Mouse (Mus musculus) MEL (cell line): ENCODE measurements around the gene Creb3l1. TPM values are rescaled to one million over a fixed set of nuclear protein-coding genes. Genes with fewer than 3 reads are reported as not detected.
A peak's percentile ranks its signal among the peaks of the same experiment; 100 is the strongest.

Experiments used
- DNase-seq: peaks from one replicate; pipeline ENCODE4 v3.0.0; 2011; ENCODE audit warnings: low read depth, low spot score
- H3K27ac ChIP-seq: 2 replicates; pipeline ENCODE4 v1.5.1; 2012; ENCODE audit warnings: low read depth, mild to moderate bottlenecking, control low read depth, low read length, moderate library complexity; ENCODE audit not compliant: control insufficient read depth
- H3K27me3 ChIP-seq, 2 experiments: fragments of 150-350 bp in 1 of 2; sonication (generic) in 1 of 2; 2 replicates each; pipeline ENCODE4 v1.6.1; 2012; ENCODE audit warnings: low read length in 2 of 2, mild to moderate bottlenecking in 2 of 2, improper control_type of control experiment in 1 of 2, moderate library complexity in 1 of 2; ENCODE audit not compliant: insufficient read depth in 2 of 2, control insufficient read depth in 1 of 2
- H3K36me3 ChIP-seq, 2 experiments: 2 replicates each; pipeline ENCODE4 v1.6.1; 2012 to 2014; ENCODE audit warnings: low read length in 2 of 2, improper control_type of control experiment in 1 of 2, inconsistent platforms in 1 of 2, mild to moderate bottlenecking in 1 of 2; ENCODE audit not compliant: insufficient read depth in 2 of 2, control insufficient read depth in 1 of 2
- H3K4me1 ChIP-seq, 2 experiments: fragments of 150-350 bp in 1 of 2; sonication (generic) in 1 of 2; 2 replicates each; pipeline ENCODE4 v1.6.1; 2012; ENCODE audit warnings: low read length in 2 of 2, improper control_type of control experiment in 1 of 2, mild to moderate bottlenecking in 1 of 2; ENCODE audit not compliant: insufficient read depth in 2 of 2, control insufficient read depth in 1 of 2
- H3K4me3 ChIP-seq, 2 experiments: fragments of 150-350 bp in 1 of 2; sonication (generic) in 1 of 2; 2 replicates each; pipeline ENCODE4 v1.5.1; 2012; ENCODE audit warnings: low read depth in 2 of 2, low read length in 2 of 2, mild to moderate bottlenecking in 2 of 2, moderate library complexity in 2 of 2, control low read depth in 1 of 2, improper control_type of control experiment in 1 of 2; ENCODE audit not compliant: control insufficient read depth in 1 of 2, insufficient read depth in 1 of 2
- H3K79me2 ChIP-seq: 2 replicates; pipeline ENCODE4 v1.6.1; 2012; ENCODE audit warnings: mild to moderate bottlenecking, low read length, moderate library complexity; ENCODE audit not compliant: control insufficient read depth, poor library complexity, insufficient read depth
- H3K9ac ChIP-seq: 2 replicates; pipeline ENCODE4 v1.6.1; 2012; ENCODE audit warnings: low read depth, mild to moderate bottlenecking, control low read depth, low read length, moderate library complexity; ENCODE audit not compliant: control insufficient read depth, poor library complexity, severe bottlenecking
- H3K9me3 ChIP-seq: fragments of 150-350 bp; sonication (generic); replicated peaks from 2 replicates; pipeline ENCODE4 v1.6.1; 2012; ENCODE audit warnings: mild to moderate bottlenecking, low read length, improper control_type of control experiment, moderate library complexity; ENCODE audit not compliant: insufficient read depth
- ELF1 ChIP-seq: IDR thresholded peaks from 2 replicates; pipeline ENCODE4 v1.6.1; 2014; ENCODE audit warnings: low read depth, mild to moderate bottlenecking, inconsistent platforms, low read length, improper control_type of control experiment, moderate library complexity
- EP300 ChIP-seq, 2 experiments: IDR thresholded peaks; 2 replicates each; pipeline ENCODE4 v1.6.1; 2011; ENCODE audit warnings: improper control_type of control experiment in 2 of 2, low read length in 2 of 2, low read depth in 1 of 2, mild to moderate bottlenecking in 1 of 2
- ETS1 ChIP-seq: IDR thresholded peaks from 2 replicates; pipeline ENCODE4 v1.6.1; 2012; ENCODE audit warnings: low read depth, mild to moderate bottlenecking, inconsistent platforms, low read length, improper control_type of control experiment, moderate library complexity
- GATA1 ChIP-seq: IDR thresholded peaks from 2 replicates; pipeline ENCODE4 v1.6.1; 2011; ENCODE audit warnings: low read depth, low read length, improper control_type of control experiment
- HCFC1 ChIP-seq: IDR thresholded peaks from 2 replicates; pipeline ENCODE4 v1.6.1; 2012; ENCODE audit warnings: low read depth, mild to moderate bottlenecking, inconsistent platforms, low read length, improper control_type of control experiment, moderate library complexity
- JUND ChIP-seq: IDR thresholded peaks from 2 replicates; pipeline ENCODE4 v1.6.1; 2011; ENCODE audit warnings: low read depth, mild to moderate bottlenecking, improper control_type of control experiment, low read length
- MAX ChIP-seq: IDR thresholded peaks from 2 replicates; pipeline ENCODE4 v1.6.1; 2011; ENCODE audit warnings: low read length, improper control_type of control experiment
- MAZ ChIP-seq: IDR thresholded peaks from 2 replicates; pipeline ENCODE4 v1.6.1; 2012; ENCODE audit warnings: low read depth, mild to moderate bottlenecking, inconsistent platforms, low read length, improper control_type of control experiment
- MEF2A ChIP-seq: IDR thresholded peaks from 2 replicates; pipeline ENCODE4 v1.6.1; 2014; ENCODE audit warnings: low read depth, mild to moderate bottlenecking, inconsistent platforms, low read length, improper control_type of control experiment; ENCODE audit not compliant: poor library complexity, insufficient replicate concordance, severe bottlenecking; ENCODE audit errors: extremely low read depth
- MYC ChIP-seq: IDR thresholded peaks from 2 replicates; pipeline ENCODE4 v1.6.1; 2011; ENCODE audit warnings: low read depth, mild to moderate bottlenecking, low read length, improper control_type of control experiment, moderate library complexity
- RCOR1 ChIP-seq: IDR thresholded peaks from 2 replicates; pipeline ENCODE4 v1.6.1; 2012; ENCODE audit warnings: low read depth, mild to moderate bottlenecking, inconsistent platforms, low read length, improper control_type of control experiment
- SMC3 ChIP-seq: IDR thresholded peaks from 2 replicates; pipeline ENCODE4 v1.6.1; 2011; ENCODE audit warnings: low read depth, low read length, improper control_type of control experiment
- TAL1 ChIP-seq: IDR thresholded peaks from 2 replicates; pipeline ENCODE4 v1.6.1; 2012; ENCODE audit warnings: mild to moderate bottlenecking, inconsistent platforms, low read length, moderate library complexity, mixed read lengths
- TCF12 ChIP-seq: IDR thresholded peaks from 2 replicates; pipeline ENCODE4 v1.6.1; 2014; ENCODE audit warnings: low read depth, mild to moderate bottlenecking, inconsistent platforms, low read length, improper control_type of control experiment, moderate library complexity
- UBTF ChIP-seq: IDR thresholded peaks from 2 replicates; pipeline ENCODE4 v1.6.1; 2012; ENCODE audit warnings: low read depth, mild to moderate bottlenecking, inconsistent platforms, low read length, improper control_type of control experiment, moderate library complexity, borderline replicate concordance; ENCODE audit not compliant: insufficient read depth
- ZMIZ1 ChIP-seq: IDR thresholded peaks from 2 replicates; pipeline ENCODE4 v1.6.1; 2012; ENCODE audit warnings: low read depth, mild to moderate bottlenecking, inconsistent platforms, low read length, improper control_type of control experiment, moderate library complexity
- polyA plus RNA-seq, 2 experiments: library from polyadenylated mRNA; stranded (reverse) in 1 of 2; unstranded in 1 of 2; fragments of >175 nt in 1 of 2; fragments of >200 nt in 1 of 2; gene quantifications; 2 replicates each; pipeline versions ENCODE4 v1.2.1 to v1.2.4; 2012; ENCODE audit warnings: low replicate concordance in 2 of 2, low read depth in 1 of 2; ENCODE audit not compliant: insufficient read length in 2 of 2, insufficient read depth in 1 of 2, missing spikeins in 1 of 2
- total RNA-seq: library from RNA; depleted of rRNA; stranded (reverse); fragments of 300-350 nt; gene quantifications from 2 replicates; pipeline ENCODE4 v1.2.3, GENCODE M21; 2012

Gene Creb3l1
- total and polyA plus RNA-seq, 3 experiments = 0.12 to 9.1 TPM; not detected in 1

- TF ChIP-seq JUND = no peak
- 0 out of 2 replicates have a peak, but pooled peaks have one; percentile 27 for TF ChIP-seq MAX
- TF ChIP-seq UBTF = no peak
- no peak for TF ChIP-seq ELF1
Measured at GRCm38 (mm10) chr2:91950275-91951085, 73.8 kb downstream of the Creb3l1 start (continued).

GRCm38 (mm10) chr2:91949411-91950274, 74.7 kb downstream of the Creb3l1 start:
- H3K36me3 ChIP-seq = peaks cover 0 to 26% of the 10 kb centered on the region in 2 experiments; a peak in 2 of 4 replicates
- DNase-seq = peak; percentile 57
- H3K27me3 ChIP-seq = no peaks in the 10 kb centered on the region
- H3K9me3 ChIP-seq = no peaks in the 10 kb centered on the region
- peaks cover 15 to 41% of the 10 kb centered on the region in 2 experiments; a peak in 3 of 4 replicates for H3K4me1 ChIP-seq
- peaks cover 46% of the 10 kb centered on the region for H3K79me2 ChIP-seq
- H3K4me3 ChIP-seq = peak overlapping the region; percentile 61 to 90
- H3K9ac ChIP-seq = peak overlapping the region; percentile 71
- TF ChIP-seq ETS1 (0 out of 2 replicates have a peak, but pooled peaks have one; percentile 20), GATA1 (peak; percentile 64), MYC (0 out of 2 replicates have a peak, but pooled peaks have one; percentile 26), HCFC1 (0 out of 2 replicates have a peak, but pooled peaks have one; percentile 7), UBTF (no peak), EP300 (IDR thresholded peaks at IDR 0.05; ENCODE audit: low read depth in 1 of 2, low read length in 2 of 2) (peak; percentile 35 to 82; a peak in 3 of 4 replicates), TCF12 (peak; percentile 85), TAL1 (peak; percentile 71), SMC3 (no peak), ZMIZ1 (peak; percentile 24; the same call in 1 of the 2 replicates), RCOR1 (peak; percentile 14; the same call in 1 of the 2 replicates), MEF2A (no peak), MAZ (peak; percentile 86)
- H3K27ac ChIP-seq = peak overlapping the region; percentile 94
